Mouse (Mus musculus) forebrain, postnatal 0 days (tissue): ENCODE measurements around the gene Ccdc174. TPM values are rescaled to one million over a fixed set of nuclear protein-coding genes. Genes with fewer than 3 reads are reported as not detected.
"Not testable (repeated sequence)": the region's sequence is repeated elsewhere in the genome, so short reads cannot be mapped to it uniquely, and the experiment has no call there.

Experiments used
- ATAC-seq: fragments of 200-750 bp; cut with Nextera tagmentation; 2 replicates; pipeline ENCODE4 v1.8.0; 2017; ENCODE audit warnings: mild to moderate bottlenecking, moderate library complexity
- DNase-seq: peaks from one replicate; pipeline ENCODE4 v3.0.0-alpha.2; 2015
- H3K27ac ChIP-seq: fragments of 300-500 bp; sonication (generic); 2 replicates; pipeline ENCODE4 v1.5.1; 2014; ENCODE audit warnings: low read depth, mild to moderate bottlenecking, antibody characterized with exemption, low read length, moderate library complexity, mixed read lengths
- H3K27me3 ChIP-seq: fragments of 300-500 bp; sonication (generic); 2 replicates; pipeline ENCODE4 v1.6.1; 2014; ENCODE audit warnings: mild to moderate bottlenecking, low read length, mixed read lengths; ENCODE audit not compliant: insufficient read depth
- H3K36me3 ChIP-seq: fragments of 300-500 bp; sonication (generic); 2 replicates; pipeline ENCODE4 v1.6.1; 2014; ENCODE audit warnings: mild to moderate bottlenecking, moderate library complexity; ENCODE audit not compliant: insufficient read depth
- H3K4me1 ChIP-seq: fragments of 300-500 bp; sonication (generic); 2 replicates; pipeline ENCODE4 v1.6.1; 2014; ENCODE audit warnings: antibody characterized with exemption; ENCODE audit not compliant: insufficient read depth
- H3K4me2 ChIP-seq: fragments of 300-500 bp; sonication (generic); 2 replicates; pipeline ENCODE4 v1.6.1; 2014; ENCODE audit warnings: low read depth, mild to moderate bottlenecking, moderate library complexity
- H3K4me3 ChIP-seq: fragments of 300-500 bp; sonication (generic); 2 replicates; pipeline ENCODE4 v1.5.1; 2014; ENCODE audit warnings: low read depth, low read length, mixed read lengths
- H3K9ac ChIP-seq: fragments of 300-500 bp; sonication (generic); 2 replicates; pipeline ENCODE4 v1.6.1; 2014; ENCODE audit warnings: mild to moderate bottlenecking
- H3K9me3 ChIP-seq: fragments of 300-500 bp; sonication (generic); 2 replicates; pipeline ENCODE4 v1.6.1; 2016; ENCODE audit warnings: low read length
- CTCF ChIP-seq: sonication (generic); IDR thresholded peaks from 2 replicates; pipeline ENCODE4 v1.5.1; 2016; ENCODE audit warnings: antibody characterized with exemption, control low read depth, low read depth
- WGBS: fragments of 180-500 bp; shearing (Covaris S2); extraction: QIAGEN DNeasy Blood & Tissue Kit; methylation state at CpG from one replicate; pipeline ENCODE4 v1.1.7; 2014; 5-methylcytosine and 5-hydroxymethylcytosine counted together
- polyA plus RNA-seq: library from polyadenylated mRNA; unstranded; fragments of >200 nt; fragmentation: Nextera tagmentation; extraction: Ambion mirVana; gene quantifications from 2 replicates; pipeline ENCODE4 v1.2.1, GENCODE M21; 2015
- total RNA-seq: library from RNA; depleted of rRNA; stranded (reverse); fragments of >200 nt; gene quantifications from 2 replicates; pipeline ENCODE4 v1.2.3, GENCODE M21; 2014

The Ccdc174 gene
- total and polyA plus RNA-seq, 2 experiments from 2014 or later: 23.4 to 35.2 TPM

GRCm38 (mm10) chr6:91889255-91889906, 11.5 kb downstream of the Ccdc174 start:
- no peak overlapping the region for H3K27ac ChIP-seq
- no peaks in the 10 kb centered on the region for H3K9me3 ChIP-seq
- WGBS: 45% methylated on average over 3 of the region's 3 CpGs
- H3K4me2 ChIP-seq: no peak overlapping the region
- ATAC-seq (peak; percentile 48), DNase-seq (peak; percentile 35)
- no peak overlapping the region for H3K4me3 ChIP-seq
- no peak overlapping the region for H3K9ac ChIP-seq
- no peaks in the 10 kb centered on the region for H3K4me1 ChIP-seq
- H3K27me3 ChIP-seq: no peaks in the 10 kb centered on the region
- peaks cover 68% of the 10 kb centered on the region for H3K36me3 ChIP-seq
- no peak for TF ChIP-seq CTCF

- ATAC-seq (no peak), DNase-seq (no peak)
- Histone ChIP-seq H3K9me3 (no peaks in the 10 kb centered on the region), H3K4me1 (no peaks in the 10 kb centered on the region), H3K36me3 (peaks cover 73% of the 10 kb centered on the region), H3K9ac (no peak overlapping the region), H3K4me2 (no peak overlapping the region), H3K4me3 (no peak overlapping the region), H3K27me3 (no peaks in the 10 kb centered on the region), H3K27ac (no peak overlapping the region)
- WGBS: 92% methylated on average over 5 of the region's 5 CpGs
- no peak for TF ChIP-seq CTCF
Observed at GRCm38 (mm10) chr6:91890615-91891014, 12.8 kb downstream of the Ccdc174 start.

GRCm38 (mm10) chr6:91891776-91892175, 13.9 kb downstream of the Ccdc174 start:
- no peak for TF ChIP-seq CTCF
- Histone ChIP-seq H3K9ac (no peak overlapping the region), H3K27me3 (no peaks in the 10 kb centered on the region), H3K4me2 (no peak overlapping the region), H3K27ac (no peak overlapping the region), H3K36me3 (peaks cover 70% of the 10 kb centered on the region), H3K4me1 (no peaks in the 10 kb centered on the region), H3K9me3 (no peaks in the 10 kb centered on the region), H3K4me3 (no peak overlapping the region)
- DNase-seq: no peak
- no peak for ATAC-seq
- 95% methylated on average over 2 of the region's 2 CpGs for WGBS

- H3K9me3 ChIP-seq: no peaks in the 10 kb centered on the region
- H3K36me3 ChIP-seq: peaks cover 77% of the 10 kb centered on the region
- ATAC-seq (no peak), DNase-seq (no peak)
- H3K4me1 ChIP-seq: no peaks in the 10 kb centered on the region
- WGBS: 93% methylated on average over 3 of the region's 3 CpGs
- TF ChIP-seq CTCF: no peak
- H3K27me3 ChIP-seq: no peaks in the 10 kb centered on the region
- H3K9ac ChIP-seq: no peak overlapping the region
- H3K27ac ChIP-seq: no peak overlapping the region
- H3K4me3 ChIP-seq: no peak overlapping the region
- no peak overlapping the region for H3K4me2 ChIP-seq
Observed at GRCm38 (mm10) chr6:91896783-91897182, 18.9 kb downstream of the Ccdc174 start.

GRCm38 (mm10) chr6:91901505-91901904, 23.7 kb downstream of the Ccdc174 start:
- Histone ChIP-seq H3K4me3 (no peak overlapping the region), H3K27me3 (no peaks in the 10 kb centered on the region), H3K27ac (no peak overlapping the region), H3K36me3 (peaks cover 46% of the 10 kb centered on the region), H3K9me3 (no peaks in the 10 kb centered on the region), H3K9ac (no peak overlapping the region), H3K4me1 (no peaks in the 10 kb centered on the region), H3K4me2 (no peak overlapping the region)
- peak; percentile 95 for TF ChIP-seq CTCF
- ATAC-seq (peak; percentile 86), DNase-seq (peak; percentile 91)
- WGBS: 29% methylated on average over 5 of the region's 5 CpGs

GRCm38 (mm10) chr6:91902509-91902908, 24.7 kb downstream of the Ccdc174 start, which contains the start of gene 4930590J08Rik:
TSS of gene 4930590J08Rik (plus strand) at chr6:91902809.
- H3K4me1 ChIP-seq, ATAC-seq, H3K9ac ChIP-seq, H3K27me3 ChIP-seq, H3K4me2 ChIP-seq, H3K9me3 ChIP-seq, H3K4me3 ChIP-seq, DNase-seq, H3K27ac ChIP-seq: not testable (repeated sequence)
- 99% methylated on average over 2 of the region's 2 CpGs for WGBS
- H3K36me3 ChIP-seq: peaks cover 36% of the 10 kb centered on the region

GRCm38 (mm10) chr6:91914011-91914410, 36.2 kb downstream of the Ccdc174 start:
- H3K27me3 ChIP-seq: no peaks in the 10 kb centered on the region
- H3K4me1 ChIP-seq: no peaks in the 10 kb centered on the region
- 88% methylated on average over 10 of the region's 10 CpGs for WGBS
- H3K9me3 ChIP-seq: no peaks in the 10 kb centered on the region
- no peak overlapping the region for H3K4me2 ChIP-seq
- no peak for ATAC-seq
- no peaks in the 10 kb centered on the region for H3K36me3 ChIP-seq
- H3K9ac ChIP-seq: no peak overlapping the region
- no peak for TF ChIP-seq CTCF
- no peak overlapping the region for H3K4me3 ChIP-seq
- no peak overlapping the region for H3K27ac ChIP-seq
- DNase-seq: no peak
